Mouse (Mus musculus): ENCODE results near the gene Chek1. TPM values are rescaled to one million over a fixed set of nuclear protein-coding genes. Genes with fewer than 3 reads are reported as not detected.
A peak's percentile ranks its signal among the peaks of the same experiment; 100 is the strongest.

Gene Chek1
- 4.0 TPM in 2 replicates for polyA plus RNA-seq (2012; rRNA removed)

DNA sequence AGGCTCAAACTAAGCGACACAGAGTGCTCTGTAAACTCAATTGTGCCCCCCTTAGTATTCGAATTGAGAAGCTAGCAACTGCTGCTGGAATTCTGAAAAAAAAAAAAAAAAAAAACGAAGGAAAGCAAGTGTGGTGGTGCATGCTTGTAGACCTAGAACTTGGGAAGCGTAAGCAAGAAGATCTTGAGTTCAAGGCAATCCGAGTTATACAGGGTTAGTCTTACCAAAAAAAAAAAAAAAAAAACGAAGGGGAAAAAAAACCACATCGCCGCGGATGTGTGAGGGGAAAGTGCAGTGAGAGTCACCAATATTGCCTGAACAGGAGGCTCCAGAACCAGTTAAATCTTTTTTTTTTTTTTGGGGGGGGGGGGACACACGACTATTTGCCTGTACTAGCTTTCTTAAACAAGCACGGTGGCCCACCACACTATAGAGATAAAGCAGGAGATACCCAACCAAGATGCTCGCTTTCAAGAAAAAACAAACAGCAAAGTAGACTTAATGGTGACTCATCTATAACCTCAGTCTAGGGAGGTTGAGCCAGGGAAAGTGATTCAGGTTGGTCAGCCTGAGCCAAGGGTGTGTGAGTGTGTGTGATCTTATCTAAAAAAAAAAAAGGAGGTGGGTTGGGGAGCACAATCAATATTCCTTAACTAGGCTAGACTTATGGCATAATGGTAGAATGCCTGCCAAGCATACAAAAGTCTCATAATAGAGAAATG lies at the start of gene Chek1:
Gene Chek1, minus strand, starts transcription at position 32 of the 722 bp plus-strand sequence.
- TF ChIP-seq POLR2A (IDR thresholded peaks at IDR 0.05; ENCODE audit: control insufficient read depth, extremely low read depth, insufficient read depth, low read length, poor library complexity): no peak
- TF ChIP-seq CTCF (IDR thresholded peaks at IDR 0.05; ENCODE audit: borderline replicate concordance, control insufficient read depth, extremely low read depth, insufficient read depth, low read length, poor library complexity): no peak
- Histone ChIP-seq H3K4me1 (replicated peaks; ENCODE audit: control insufficient read depth, insufficient read depth, low read length) (peaks cover 4% of the 10 kb centered on the region; the same call in 1 of the 2 replicates), H3K27me3 (ENCODE audit: control insufficient read depth, insufficient read depth, low read length) (no peaks in the 10 kb centered on the region), H3K27ac (ENCODE audit: control insufficient read depth, insufficient read depth, low read length) (no peak within 1 kb of the TSS), H3K4me3 (ENCODE audit: control insufficient read depth, insufficient read depth, low read length) (peak within 1 kb of the TSS; percentile 64), H3K36me3 (ENCODE audit: control insufficient read depth, insufficient read depth, low read length) (peaks cover 4% of the 10 kb centered on the region; the same call in 1 of the 2 replicates)
- 2% methylated on average over 12 of the region's 12 CpGs for WGBS
- DNase-seq: no peak

DNA sequence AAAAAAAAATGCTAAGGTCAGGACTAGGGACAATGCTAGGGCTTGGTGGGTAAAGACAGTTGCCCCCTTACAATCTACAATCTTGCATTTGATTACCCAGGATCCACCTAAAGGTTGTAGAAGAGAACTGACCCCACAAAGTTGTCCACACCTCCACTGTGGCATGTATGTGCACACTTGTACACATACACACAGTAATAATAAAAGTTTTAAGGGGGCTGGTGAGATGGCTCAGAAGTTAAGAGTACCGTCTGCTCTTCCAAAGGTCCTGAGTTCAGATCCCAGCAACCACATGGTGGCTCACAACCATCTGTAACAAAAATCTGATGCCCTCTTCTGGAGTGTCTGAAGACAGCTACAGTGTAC lies 42.2 kb upstream of the Chek1 start:
- no peaks in the 10 kb centered on the region for H3K4me1 ChIP-seq (replicated peaks; ENCODE audit: control insufficient read depth, insufficient read depth, low read length)
- H3K36me3 ChIP-seq (ENCODE audit: control insufficient read depth, insufficient read depth, low read length): no peaks in the 10 kb centered on the region; the same call in 1 of the 2 replicates
- DNase-seq: no peak
- H3K4me3 ChIP-seq (ENCODE audit: control insufficient read depth, insufficient read depth, low read length): no peak overlapping the region
- no peaks in the 10 kb centered on the region for H3K27me3 ChIP-seq (ENCODE audit: control insufficient read depth, insufficient read depth, low read length)
- no peak overlapping the region for H3K27ac ChIP-seq (ENCODE audit: control insufficient read depth, insufficient read depth, low read length)
- TF ChIP-seq CTCF (IDR thresholded peaks at IDR 0.05; ENCODE audit: borderline replicate concordance, control insufficient read depth, extremely low read depth, insufficient read depth, low read length, poor library complexity): no peak
- 98% methylated on average over 1 of the region's 1 CpGs for WGBS

DNA sequence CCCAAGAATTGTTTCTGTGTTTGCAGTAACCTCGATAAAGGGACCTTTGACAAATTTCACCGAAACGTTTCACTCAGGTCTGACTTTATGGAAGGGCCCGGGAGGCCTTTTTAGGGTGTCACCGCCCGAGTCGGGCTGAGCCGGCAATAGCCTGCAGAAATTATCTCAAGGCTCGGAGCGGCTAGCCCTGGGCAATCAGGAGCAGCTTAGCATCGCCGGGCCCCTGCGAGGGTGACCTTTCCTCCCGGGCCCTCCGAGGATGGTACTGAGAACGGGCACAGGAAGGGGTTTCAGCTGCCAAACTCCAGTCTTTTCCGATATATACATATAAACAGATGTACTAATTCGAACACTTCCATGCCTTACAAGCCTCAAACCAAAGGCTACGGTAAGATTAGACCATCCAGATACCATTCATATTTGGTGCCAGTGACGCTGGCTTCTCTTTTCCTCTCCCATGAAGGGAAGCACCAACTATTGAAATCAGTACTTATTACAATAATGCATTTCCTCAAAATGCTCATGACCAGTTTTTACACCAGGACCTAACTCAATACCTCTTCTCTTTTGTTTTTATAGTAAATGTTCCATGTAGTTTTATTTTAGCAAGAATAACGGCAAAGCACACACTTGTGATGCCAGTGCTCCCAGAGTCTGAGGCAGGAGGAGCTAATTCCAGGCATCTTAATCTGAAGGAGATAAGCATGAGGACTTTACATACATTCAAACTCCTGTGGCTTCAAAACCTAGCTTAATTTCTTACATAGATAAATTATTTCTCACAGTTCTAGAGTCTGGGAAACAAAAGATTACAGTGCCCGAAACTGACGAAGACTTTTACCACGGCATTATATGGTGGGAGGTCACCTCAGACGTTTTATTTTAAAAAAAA lies 41.5 kb upstream of the Chek1 start:
- 13% methylated on average over 25 of the region's 25 CpGs for WGBS
- Histone ChIP-seq H3K36me3 (ENCODE audit: control insufficient read depth, insufficient read depth, low read length) (no peaks in the 10 kb centered on the region; the same call in none of the 2 replicates), H3K4me1 (replicated peaks; ENCODE audit: control insufficient read depth, insufficient read depth, low read length) (no peaks in the 10 kb centered on the region), H3K27ac (ENCODE audit: control insufficient read depth, insufficient read depth, low read length) (peak overlapping the region; percentile 84), H3K27me3 (ENCODE audit: control insufficient read depth, insufficient read depth, low read length) (no peaks in the 10 kb centered on the region), H3K4me3 (ENCODE audit: control insufficient read depth, insufficient read depth, low read length) (peak overlapping the region; percentile 75)
- DNase-seq: peak; percentile 52
- TF ChIP-seq CTCF (IDR thresholded peaks at IDR 0.05; ENCODE audit: borderline replicate concordance, control insufficient read depth, extremely low read depth, insufficient read depth, low read length, poor library complexity): no peak
- no peak for TF ChIP-seq POLR2A (IDR thresholded peaks at IDR 0.05; ENCODE audit: control insufficient read depth, extremely low read depth, insufficient read depth, low read length, poor library complexity)

DNA sequence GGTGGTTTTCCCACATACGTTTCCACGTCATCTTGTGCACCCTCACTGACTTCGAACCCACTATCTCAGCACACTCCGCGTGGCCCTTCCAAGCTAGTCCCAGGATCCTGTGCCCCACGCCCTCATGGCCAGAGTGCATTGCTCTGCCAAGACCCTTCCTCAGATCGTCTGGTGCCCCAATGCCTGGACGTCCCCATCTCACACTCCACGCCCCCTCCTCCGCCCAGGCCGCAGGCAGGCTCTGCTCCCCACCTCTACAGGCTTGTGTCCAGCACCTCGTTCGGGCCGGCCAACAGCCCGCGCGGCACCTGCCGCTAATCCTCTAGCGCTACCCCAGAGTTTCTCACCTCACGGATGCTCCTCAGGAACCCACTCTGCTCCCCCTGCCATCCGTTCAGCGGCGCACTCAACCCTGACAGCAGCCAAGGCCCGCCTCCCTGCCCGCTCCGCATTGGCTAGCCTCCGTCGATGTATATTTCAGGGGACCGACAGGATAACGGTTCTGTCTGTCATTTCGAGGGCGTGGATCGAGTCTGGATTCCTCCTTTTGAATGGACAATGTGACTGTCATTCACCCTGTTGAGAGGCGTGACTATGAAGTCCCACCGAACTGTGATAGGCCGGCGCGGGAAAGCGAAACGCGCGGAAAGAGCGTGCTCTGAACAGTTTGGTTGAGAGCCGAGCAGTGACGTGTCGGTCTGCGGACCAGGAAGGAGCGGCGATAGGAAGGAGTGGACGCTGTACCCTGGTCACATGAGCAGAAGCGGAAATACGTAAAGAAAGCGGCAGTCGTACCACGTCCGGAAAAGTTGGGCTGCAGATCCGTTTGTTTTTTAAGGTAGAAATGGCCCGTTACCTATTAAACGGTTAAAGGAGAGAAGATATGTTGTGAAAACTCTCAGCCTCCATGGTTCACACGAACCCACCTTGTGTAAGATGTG lies 40.6 kb upstream of the Chek1 start, which contains the start of gene Stt3a:
Gene Stt3a, minus strand, starts transcription at position 477 of the 941 bp plus-strand sequence.
- H3K36me3 ChIP-seq (ENCODE audit: control insufficient read depth, insufficient read depth, low read length): no peaks in the 10 kb centered on the region; the same call in none of the 2 replicates
- 0 out of 2 replicates have a peak, but pooled peaks have one; percentile 23 for TF ChIP-seq CTCF (IDR thresholded peaks at IDR 0.05; ENCODE audit: borderline replicate concordance, control insufficient read depth, extremely low read depth, insufficient read depth, low read length, poor library complexity)
- TF ChIP-seq POLR2A (IDR thresholded peaks at IDR 0.05; ENCODE audit: control insufficient read depth, extremely low read depth, insufficient read depth, low read length, poor library complexity): peak; percentile 81; the same call in 1 of the 2 replicates
- under 1% methylated on average over 60 of the region's 60 CpGs for WGBS
- H3K4me1 ChIP-seq (replicated peaks; ENCODE audit: control insufficient read depth, insufficient read depth, low read length): no peaks in the 10 kb centered on the region
- H3K4me3 ChIP-seq (ENCODE audit: control insufficient read depth, insufficient read depth, low read length): peak within 1 kb of the TSS; percentile 75
- H3K27ac ChIP-seq (ENCODE audit: control insufficient read depth, insufficient read depth, low read length): peak within 1 kb of the TSS; percentile 84
- no peaks in the 10 kb centered on the region for H3K27me3 ChIP-seq (ENCODE audit: control insufficient read depth, insufficient read depth, low read length)
- peak; percentile 95 for DNase-seq

DNA sequence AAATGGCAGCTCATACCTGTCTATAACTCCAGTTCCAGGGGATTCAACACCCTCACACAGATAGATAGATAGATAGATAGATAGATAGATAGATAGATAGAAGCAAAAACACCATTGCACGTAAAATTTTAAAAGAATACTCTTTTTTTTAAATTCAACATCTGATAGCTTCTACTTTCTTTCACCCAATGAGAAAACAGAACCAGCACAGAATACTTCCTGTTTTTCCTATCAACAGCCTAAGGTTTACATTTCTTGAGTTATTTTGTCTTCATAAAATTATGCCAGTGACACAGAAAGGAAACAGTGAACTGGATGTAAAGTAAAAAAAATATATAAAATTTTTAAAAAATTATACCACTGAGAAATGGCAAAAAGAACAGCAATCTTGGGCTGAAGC lies 37.5 kb upstream of the Chek1 start:
- no peak overlapping the region for H3K4me3 ChIP-seq (ENCODE audit: control insufficient read depth, insufficient read depth, low read length)
- TF ChIP-seq CTCF (IDR thresholded peaks at IDR 0.05; ENCODE audit: borderline replicate concordance, control insufficient read depth, extremely low read depth, insufficient read depth, low read length, poor library complexity): no peak
- no peak for TF ChIP-seq POLR2A (IDR thresholded peaks at IDR 0.05; ENCODE audit: control insufficient read depth, extremely low read depth, insufficient read depth, low read length, poor library complexity)
- no peaks in the 10 kb centered on the region for H3K4me1 ChIP-seq (replicated peaks; ENCODE audit: control insufficient read depth, insufficient read depth, low read length)
- no peak overlapping the region for H3K27ac ChIP-seq (ENCODE audit: control insufficient read depth, insufficient read depth, low read length)
- DNase-seq: no peak
- no peaks in the 10 kb centered on the region for H3K27me3 ChIP-seq (ENCODE audit: control insufficient read depth, insufficient read depth, low read length)
- 98% methylated on average over 1 of the region's 1 CpGs for WGBS
- H3K36me3 ChIP-seq (ENCODE audit: control insufficient read depth, insufficient read depth, low read length): peaks cover 17% of the 10 kb centered on the region
